Mouse (Mus musculus) heart, postnatal 0 days (tissue): ENCODE data around the gene Ice1.

Experiments used
- CTCF ChIP-seq: IDR thresholded peaks from 2 replicates; pipeline ENCODE4 v1.5.1; 2016; ENCODE audit warnings: antibody characterized with exemption, control low read depth, low read depth
- EP300 ChIP-seq: IDR thresholded peaks from 2 replicates; pipeline ENCODE4 v1.6.1; 2016; ENCODE audit warnings: antibody characterized with exemption, low read depth

DNA sequence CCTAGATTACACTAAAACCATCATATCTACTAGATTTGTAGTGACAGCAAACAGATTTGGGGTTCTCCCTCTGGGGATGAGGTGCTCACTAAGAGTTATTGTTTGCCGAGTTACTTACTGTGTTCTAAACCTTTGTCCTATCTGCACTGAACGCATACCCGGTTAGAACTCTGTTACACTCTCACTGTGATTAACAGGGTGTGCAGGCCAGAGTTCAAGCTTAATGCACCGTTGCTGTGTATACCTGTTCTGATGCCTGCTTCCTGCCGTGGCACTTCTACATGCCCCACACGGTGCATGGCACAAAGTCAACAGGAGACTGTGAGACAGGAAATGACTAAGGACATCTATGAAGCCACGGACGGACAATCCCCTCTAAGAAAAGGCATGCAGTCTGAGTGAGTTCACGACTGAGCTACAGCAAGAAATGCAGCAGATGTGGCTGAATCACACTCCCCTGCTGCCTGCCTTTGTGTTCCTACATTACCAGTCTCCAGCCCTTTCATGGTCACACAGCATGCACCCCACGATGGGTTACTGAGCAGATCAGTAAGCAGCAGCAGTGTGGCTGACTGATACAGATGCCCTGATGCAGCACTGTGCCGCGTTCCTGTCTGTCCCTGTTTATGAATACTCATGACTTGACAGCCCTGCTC, 37.3 kb downstream of the Ice1 start:
- TF ChIP-seq CTCF (no peak), EP300 (no peak)
